Mouse (Mus musculus): ENCODE measurements around the gene Hist1h4j.
A peak's percentile ranks its signal among the peaks of the same experiment; 100 is the strongest.
"Not testable (repeated sequence)": the region's sequence is repeated elsewhere in the genome, so short reads cannot be mapped to it uniquely, and the experiment has no call there.

Hist1h4j gene

GRCm38 (mm10) chr13:21781639-21782038, 46.8 kb downstream of the Hist1h4j start:
- DNase-seq (ENCODE audit: low spot score) = no peak

- not testable (repeated sequence) for DNase-seq (ENCODE audit: low spot score)
Observed at GRCm38 (mm10) chr13:21782361-21783254, 47.7 kb downstream of the Hist1h4j start.

- peak; percentile 47 for DNase-seq (ENCODE audit: low spot score)
Observed at GRCm38 (mm10) chr13:21783255-21783617, 48.4 kb downstream of the Hist1h4j start, which contains the start of gene Hist1h3i. Gene Hist1h3i (minus strand): TSS chr13:21783370.

GRCm38 (mm10) chr13:21783734-21784161, 48.9 kb downstream of the Hist1h4j start:
- peak; percentile 7 for DNase-seq (ENCODE audit: low spot score)

GRCm38 (mm10) chr13:21784311-21784710, 49.4 kb downstream of the Hist1h4j start:
- no peak for DNase-seq (ENCODE audit: low spot score)
